Mouse (Mus musculus) intestine, embryonic 15.5 days (tissue): Measurements from ENCODE around the gene Snrpc. TPM values are rescaled to one million over a fixed set of nuclear protein-coding genes. Genes with fewer than 3 reads are reported as not detected.
A peak's percentile ranks its signal among the peaks of the same experiment; 100 is the strongest.

Experiments used
- ATAC-seq: fragments of 200-750 bp; cut with Nextera tagmentation; 2 replicates; pipeline ENCODE4 v1.8.0; 2017; ENCODE audit warnings: moderate TSS enrichment, moderate library complexity
- H3K27ac ChIP-seq: fragments of 300-500 bp; sonication (generic); 2 replicates; pipeline ENCODE4 v1.5.1; 2015; ENCODE audit warnings: mild to moderate bottlenecking, inconsistent platforms
- H3K27me3 ChIP-seq: fragments of 300-500 bp; sonication (generic); replicated peaks from 2 replicates; pipeline ENCODE4 v1.6.1; 2015; ENCODE audit warnings: inconsistent platforms
- H3K36me3 ChIP-seq: fragments of 300-500 bp; sonication (generic); 2 replicates; pipeline ENCODE4 v1.6.1; 2015; ENCODE audit warnings: inconsistent platforms
- H3K4me1 ChIP-seq: fragments of 300-500 bp; sonication (generic); replicated peaks from 2 replicates; pipeline ENCODE4 v1.6.1; 2015; ENCODE audit warnings: inconsistent platforms
- H3K4me2 ChIP-seq: fragments of 300-500 bp; sonication (generic); replicated peaks from 2 replicates; pipeline ENCODE4 v1.6.1; 2015; ENCODE audit warnings: mild to moderate bottlenecking, inconsistent platforms
- H3K4me3 ChIP-seq: fragments of 300-500 bp; sonication (generic); replicated peaks from 2 replicates; pipeline ENCODE4 v1.5.1; 2015; ENCODE audit warnings: inconsistent platforms
- H3K9ac ChIP-seq: fragments of 300-500 bp; sonication (generic); 2 replicates; pipeline ENCODE4 v1.6.1; 2015; ENCODE audit warnings: inconsistent platforms
- H3K9me3 ChIP-seq: fragments of 300-500 bp; sonication (generic); 2 replicates; pipeline ENCODE4 v1.6.1; 2016; ENCODE audit warnings: inconsistent platforms
- WGBS: fragments of 180-500 bp; shearing (Covaris S2); methylation state at CpG from one replicate; pipeline ENCODE4 v1.1.7; 2015; 5-methylcytosine and 5-hydroxymethylcytosine counted together
- polyA plus RNA-seq: library from polyadenylated mRNA; unstranded; fragments of >200 nt; fragmentation: Nextera tagmentation; extraction: Ambion mirVana; gene quantifications from 2 replicates; pipeline ENCODE4 v1.2.1, GENCODE M21; 2015

Gene Snrpc
- polyA plus RNA-seq, 1 experiment from 2014 or later, result 266 TPM

- H3K4me2 ChIP-seq, result no peak overlapping the region
- 75% methylated on average over 4 of the region's 4 CpGs for WGBS
- H3K4me3 ChIP-seq, result no peak overlapping the region
- H3K27me3 ChIP-seq, result no peaks in the 10 kb centered on the region
- no peak overlapping the region for H3K9ac ChIP-seq
- H3K36me3 ChIP-seq, result no peaks in the 10 kb centered on the region
- H3K27ac ChIP-seq, result no peak overlapping the region
- ATAC-seq, result no peak
- H3K4me1 ChIP-seq, result peaks cover 27% of the 10 kb centered on the region
- H3K9me3 ChIP-seq, result no peaks in the 10 kb centered on the region
These were observed 34.2 kb upstream of the Snrpc start for GRCm38 (mm10) chr17:27803752-27804151.

GRCm38 (mm10) chr17:27804156-27804690 is 33.7 kb upstream of the Snrpc start:
- ATAC-seq, result no peak
- Histone ChIP-seq H3K36me3 (no peaks in the 10 kb centered on the region), H3K4me1 (peaks cover 24% of the 10 kb centered on the region), H3K4me3 (no peak overlapping the region), H3K27ac (no peak overlapping the region), H3K27me3 (no peaks in the 10 kb centered on the region), H3K4me2 (no peak overlapping the region), H3K9me3 (no peaks in the 10 kb centered on the region), H3K9ac (no peak overlapping the region)
- WGBS, result 74% methylated on average over 7 of the region's 7 CpGs

GRCm38 (mm10) chr17:27804803-27805770 is 32.9 kb upstream of the Snrpc start:
- Histone ChIP-seq H3K9ac (no peak overlapping the region), H3K4me2 (no peak overlapping the region), H3K27me3 (no peaks in the 10 kb centered on the region), H3K27ac (no peak overlapping the region), H3K36me3 (no peaks in the 10 kb centered on the region), H3K9me3 (no peaks in the 10 kb centered on the region), H3K4me1 (peaks cover 17% of the 10 kb centered on the region; the same call in 1 of the 2 replicates), H3K4me3 (no peak overlapping the region)
- 76% methylated on average over 10 of the region's 10 CpGs for WGBS
- ATAC-seq, result no peak

- Histone ChIP-seq H3K9me3 (no peaks in the 10 kb centered on the region), H3K4me2 (no peak overlapping the region), H3K27me3 (no peaks in the 10 kb centered on the region), H3K4me1 (peaks cover 24% of the 10 kb centered on the region), H3K36me3 (no peaks in the 10 kb centered on the region), H3K4me3 (no peak overlapping the region), H3K9ac (no peak overlapping the region), H3K27ac (no peak overlapping the region)
- 49% methylated on average over 2 of the region's 2 CpGs for WGBS
- ATAC-seq, result no peak
These were observed 30.3 kb upstream of the Snrpc start for GRCm38 (mm10) chr17:27807542-27808078.

- Histone ChIP-seq H3K4me2 (no peak overlapping the region), H3K9ac (no peak overlapping the region), H3K4me1 (peaks cover 14% of the 10 kb centered on the region), H3K27ac (no peak overlapping the region), H3K4me3 (no peak overlapping the region), H3K27me3 (no peaks in the 10 kb centered on the region), H3K9me3 (no peaks in the 10 kb centered on the region), H3K36me3 (no peaks in the 10 kb centered on the region)
- 58% methylated on average over 16 of the region's 16 CpGs for WGBS
- ATAC-seq, result peak; percentile 73
These were observed 27.2 kb upstream of the Snrpc start for GRCm38 (mm10) chr17:27810569-27811331.

GRCm38 (mm10) chr17:27811980-27812379 is 26.0 kb upstream of the Snrpc start:
- whole genome bisulfite sequencing, result 61% methylated on average over 3 of the region's 3 CpGs

GRCm38 (mm10) chr17:27814606-27815005 is 23.3 kb upstream of the Snrpc start:
- no peak overlapping the region for H3K4me3 ChIP-seq
- H3K27ac ChIP-seq, result no peak overlapping the region
- no peak overlapping the region for H3K4me2 ChIP-seq
- H3K4me1 ChIP-seq, result peaks cover 27% of the 10 kb centered on the region
- H3K36me3 ChIP-seq, result no peaks in the 10 kb centered on the region
- no peaks in the 10 kb centered on the region for H3K9me3 ChIP-seq
- no peak for ATAC-seq
- no peak overlapping the region for H3K9ac ChIP-seq
- H3K27me3 ChIP-seq, result no peaks in the 10 kb centered on the region

More at GRCm38 (mm10) chr17:27811980-27812379, 26.0 kb upstream of the Snrpc start:
- no peak for ATAC-seq
- H3K4me3 ChIP-seq, result no peak overlapping the region
- H3K27ac ChIP-seq, result no peak overlapping the region
- no peaks in the 10 kb centered on the region for H3K27me3 ChIP-seq
- no peak overlapping the region for H3K9ac ChIP-seq
- no peaks in the 10 kb centered on the region for H3K9me3 ChIP-seq
- peaks cover 12% of the 10 kb centered on the region for H3K4me1 ChIP-seq
- H3K36me3 ChIP-seq, result no peaks in the 10 kb centered on the region
- no peak overlapping the region for H3K4me2 ChIP-seq

- Histone ChIP-seq H3K27me3 (no peaks in the 10 kb centered on the region), H3K9me3 (no peaks in the 10 kb centered on the region), H3K4me1 (peaks cover 21% of the 10 kb centered on the region), H3K27ac (peak overlapping the region; percentile 90; the same call in 1 of the 2 replicates), H3K36me3 (no peaks in the 10 kb centered on the region), H3K4me2 (peak overlapping the region; percentile 77), H3K9ac (peak overlapping the region; percentile 83), H3K4me3 (peak overlapping the region; percentile 89)
- no peak for ATAC-seq
- WGBS, result 10% methylated on average over 7 of the region's 7 CpGs
These were observed 18.9 kb upstream of the Snrpc start for GRCm38 (mm10) chr17:27819011-27819410.

GRCm38 (mm10) chr17:27819521-27819970 is 18.4 kb upstream of the Snrpc start:
- Histone ChIP-seq H3K4me3 (peak overlapping the region; percentile 89), H3K27me3 (no peaks in the 10 kb centered on the region), H3K36me3 (no peaks in the 10 kb centered on the region), H3K4me2 (peak overlapping the region; percentile 77), H3K9ac (peak overlapping the region; percentile 83), H3K27ac (peak overlapping the region; percentile 90), H3K9me3 (no peaks in the 10 kb centered on the region), H3K4me1 (peaks cover 21% of the 10 kb centered on the region)
- WGBS, result under 1% methylated on average over 20 of the region's 20 CpGs
- ATAC-seq, result no peak

- WGBS, result under 1% methylated on average over 62 of the region's 62 CpGs
These were observed 17.9 kb upstream of the Snrpc start for GRCm38 (mm10) chr17:27819971-27820567.

GRCm38 (mm10) chr17:27820568-27821406 is 17.2 kb upstream of the Snrpc start, which contains the start of gene D17Wsu92e:
TSS of gene D17Wsu92e (minus strand) at chr17:27820648.
- Histone ChIP-seq H3K9me3 (no peaks in the 10 kb centered on the region), H3K4me2 (peak within 1 kb of the TSS; percentile 77), H3K4me3 (peak within 1 kb of the TSS; percentile 89), H3K4me1 (peaks cover 24% of the 10 kb centered on the region), H3K9ac (peak within 1 kb of the TSS; percentile 83), H3K27me3 (no peaks in the 10 kb centered on the region), H3K36me3 (no peaks in the 10 kb centered on the region), H3K27ac (peak within 1 kb of the TSS; percentile 90)
- ATAC-seq, result peak; percentile 97
- WGBS, result 2% methylated on average over 56 of the region's 56 CpGs

More at GRCm38 (mm10) chr17:27819971-27820567, 17.9 kb upstream of the Snrpc start:
- peaks cover 21% of the 10 kb centered on the region for H3K4me1 ChIP-seq
- peak overlapping the region; percentile 90 for H3K27ac ChIP-seq
- H3K9me3 ChIP-seq, result no peaks in the 10 kb centered on the region
- peak; percentile 37 for ATAC-seq
- no peaks in the 10 kb centered on the region for H3K36me3 ChIP-seq
- H3K27me3 ChIP-seq, result no peaks in the 10 kb centered on the region
- H3K4me3 ChIP-seq, result peak overlapping the region; percentile 89
- H3K9ac ChIP-seq, result peak overlapping the region; percentile 83
- peak overlapping the region; percentile 77 for H3K4me2 ChIP-seq
